Mouse (Mus musculus) heart, embryonic 10.5 days (tissue): ENCODE results near the gene Sptb. TPM values are rescaled to one million over a fixed set of nuclear protein-coding genes. Genes with fewer than 3 reads are reported as not detected.

ENCODE experiments used
- DNase-seq: peaks from one replicate; pipeline ENCODE4 v3.0.0-alpha.2; 2017; ENCODE audit warnings: low spot score
- H3K27ac ChIP-seq: fragments of 300-500 bp; sonication (generic); 2 replicates; pipeline ENCODE4 v1.5.1; 2016; ENCODE audit warnings: mild to moderate bottlenecking
- H3K27me3 ChIP-seq: fragments of 300-500 bp; sonication (generic); 2 replicates; pipeline ENCODE4 v1.6.1; 2016; ENCODE audit warnings: mild to moderate bottlenecking; ENCODE audit not compliant: poor library complexity, insufficient read depth, severe bottlenecking
- H3K36me3 ChIP-seq: fragments of 300-500 bp; sonication (generic); 2 replicates; pipeline ENCODE4 v1.6.1; 2016; ENCODE audit warnings: mild to moderate bottlenecking, moderate library complexity
- H3K4me1 ChIP-seq: fragments of 300-500 bp; sonication (generic); 2 replicates; pipeline ENCODE4 v1.6.1; 2016; ENCODE audit warnings: mild to moderate bottlenecking
- H3K4me3 ChIP-seq: fragments of 300-500 bp; sonication (generic); 2 replicates; pipeline ENCODE4 v1.5.1; 2016; ENCODE audit warnings: mild to moderate bottlenecking, moderate library complexity
- H3K9me3 ChIP-seq: fragments of 300-500 bp; sonication (generic); 2 replicates; pipeline ENCODE4 v1.6.1; 2016; ENCODE audit warnings: mild to moderate bottlenecking, moderate library complexity
- WGBS: fragments of 180-500 bp; shearing (Covaris S2); methylation state at CpG from one replicate; pipeline ENCODE4 v1.1.7; 2016; 5-methylcytosine and 5-hydroxymethylcytosine counted together
- polyA plus RNA-seq: library from polyadenylated mRNA; unstranded; fragments of >200 nt; fragmentation: Nextera tagmentation; extraction: Ambion mirVana; gene quantifications from 2 replicates; pipeline ENCODE4 v1.2.1, GENCODE M21; 2016

Sptb gene
- polyA plus RNA-seq = 11.5 and 17.4 TPM in 2 replicates

DNA sequence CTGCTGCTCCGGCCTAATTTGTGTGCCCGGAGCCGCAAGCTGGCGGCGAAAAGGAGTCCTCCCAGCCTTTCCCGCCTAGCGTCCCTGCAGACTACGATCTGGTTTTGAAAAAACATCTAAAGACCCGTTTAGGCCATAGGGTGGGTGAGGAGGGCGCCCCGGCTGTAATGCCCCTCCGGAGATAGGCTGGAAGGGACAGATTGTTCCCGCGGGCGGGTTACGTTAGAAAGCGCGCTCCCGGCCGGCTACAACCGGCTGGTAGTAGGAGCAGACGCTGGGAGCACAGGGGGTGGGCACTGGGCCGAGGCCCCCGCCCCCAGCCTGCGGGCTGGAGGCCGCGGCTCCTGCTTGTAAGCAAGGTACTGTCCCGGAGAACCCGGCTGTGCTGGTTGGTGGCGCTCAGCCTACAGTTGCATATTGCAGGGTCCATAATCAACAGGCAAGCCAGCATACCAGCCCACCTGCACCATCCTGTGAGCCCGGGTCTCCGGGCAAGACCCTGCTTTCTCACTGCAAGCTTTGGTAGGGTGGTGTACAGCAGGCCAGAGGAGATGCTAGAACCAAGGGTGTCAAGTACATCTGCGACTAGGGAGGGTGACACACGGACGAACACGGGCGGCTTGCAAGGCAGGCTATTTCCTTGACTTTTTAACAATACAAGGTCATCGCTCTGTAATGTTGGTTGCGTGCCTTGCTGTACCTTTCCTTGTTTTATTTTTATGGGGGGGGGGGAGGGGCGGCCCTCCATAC is at the start of gene Sptb:
Sptb (minus strand) TSS at position 197 of the 750 bp plus-strand sequence.
- H3K27ac ChIP-seq = peak within 1 kb of the TSS; percentile 94
- peaks cover 68% of the 10 kb centered on the region for H3K27me3 ChIP-seq
- peaks cover 29% of the 10 kb centered on the region for H3K4me1 ChIP-seq
- H3K36me3 ChIP-seq = no peaks in the 10 kb centered on the region
- H3K9me3 ChIP-seq = no peaks in the 10 kb centered on the region
- H3K4me3 ChIP-seq = peak within 1 kb of the TSS; percentile 89
- DNase-seq = peak; percentile 87
- WGBS = under 1% methylated on average over 40 of the region's 40 CpGs

- H3K27ac ChIP-seq = no peak overlapping the region
- H3K4me1 ChIP-seq = no peaks in the 10 kb centered on the region
- H3K27me3 ChIP-seq = no peaks in the 10 kb centered on the region
- no peaks in the 10 kb centered on the region for H3K9me3 ChIP-seq
- no peak for DNase-seq
- no peaks in the 10 kb centered on the region; the same call in 1 of the 2 replicates for H3K36me3 ChIP-seq
- no peak overlapping the region for H3K4me3 ChIP-seq
- 39% methylated on average over 14 of the region's 14 CpGs for WGBS
Measured at GRCm38 (mm10) chr12:76752652-76753318, 42.4 kb upstream of the Sptb start.

DNA sequence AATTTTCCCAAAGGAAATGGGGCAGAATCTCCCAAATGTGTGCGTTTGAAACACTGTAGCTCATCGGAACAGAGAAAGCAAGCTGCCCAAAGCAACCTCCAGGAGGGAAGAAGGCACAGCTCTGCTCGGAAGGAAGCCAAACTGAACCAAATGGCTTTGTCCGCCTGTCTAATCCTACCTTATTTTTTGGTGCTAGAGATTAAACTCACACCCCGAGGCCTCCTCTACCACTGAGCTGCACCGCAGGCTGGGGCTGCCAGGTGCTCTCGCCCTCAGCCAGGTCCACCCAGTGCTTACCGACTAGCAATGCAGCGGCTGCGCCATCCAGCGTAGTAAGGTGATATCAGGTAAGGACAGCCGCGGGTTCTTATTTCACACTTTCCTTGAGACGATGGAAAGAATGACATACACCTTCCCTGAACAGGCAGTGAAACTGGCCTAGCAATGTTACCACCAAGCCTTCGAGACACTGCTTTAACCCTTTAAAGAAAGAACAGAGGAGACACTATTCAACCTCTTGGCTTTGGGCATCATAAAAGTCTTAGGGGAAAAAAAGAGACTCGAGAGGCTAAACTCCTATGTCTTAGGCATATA is 40.6 kb upstream of the Sptb start:
- Histone ChIP-seq H3K36me3 (no peaks in the 10 kb centered on the region; the same call in 1 of the 2 replicates), H3K9me3 (no peaks in the 10 kb centered on the region), H3K4me3 (no peak overlapping the region), H3K27ac (no peak overlapping the region), H3K27me3 (no peaks in the 10 kb centered on the region), H3K4me1 (no peaks in the 10 kb centered on the region)
- WGBS = 77% methylated on average over 16 of the region's 16 CpGs
- no peak for DNase-seq

DNA sequence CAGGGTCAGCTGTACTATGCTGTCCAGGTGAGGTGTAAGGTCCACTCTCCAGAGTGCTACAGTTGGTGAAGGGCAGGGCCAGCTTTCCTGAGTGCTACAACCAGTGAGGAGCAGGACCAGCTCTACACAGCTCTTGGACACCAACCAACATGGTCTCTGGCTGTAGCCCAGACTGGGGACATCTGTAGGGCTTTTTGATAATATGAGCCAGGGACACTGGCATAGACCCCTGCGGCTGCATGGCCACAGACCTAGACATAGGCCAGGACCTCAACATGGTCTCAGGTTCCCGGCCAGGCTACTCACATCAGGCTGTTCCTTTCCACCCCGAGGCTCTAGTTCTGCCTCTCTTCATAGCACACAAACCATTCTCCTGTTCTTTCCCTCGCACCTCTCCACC is 17.6 kb upstream of the Sptb start:
- no peaks in the 10 kb centered on the region for H3K9me3 ChIP-seq
- H3K4me3 ChIP-seq = no peak overlapping the region
- H3K27me3 ChIP-seq = no peaks in the 10 kb centered on the region
- no peaks in the 10 kb centered on the region for H3K4me1 ChIP-seq
- 86% methylated on average over 4 of the region's 4 CpGs for WGBS
- H3K27ac ChIP-seq = no peak overlapping the region
- no peaks in the 10 kb centered on the region for H3K36me3 ChIP-seq
- DNase-seq = no peak

GRCm38 (mm10) chr12:76722026-76722425 is 11.7 kb upstream of the Sptb start:
- whole genome bisulfite sequencing = 79% methylated on average over 3 of the region's 3 CpGs
- Histone ChIP-seq H3K4me3 (no peak overlapping the region), H3K27me3 (no peaks in the 10 kb centered on the region), H3K27ac (no peak overlapping the region), H3K9me3 (no peaks in the 10 kb centered on the region), H3K4me1 (no peaks in the 10 kb centered on the region), H3K36me3 (no peaks in the 10 kb centered on the region)
- no peak for DNase-seq

- no peak for DNase-seq
- H3K27ac ChIP-seq = no peak overlapping the region
- no peaks in the 10 kb centered on the region for H3K36me3 ChIP-seq
- H3K27me3 ChIP-seq = no peaks in the 10 kb centered on the region
- H3K4me1 ChIP-seq = no peaks in the 10 kb centered on the region
- H3K9me3 ChIP-seq = no peaks in the 10 kb centered on the region
- H3K4me3 ChIP-seq = no peak overlapping the region
Measured at GRCm38 (mm10) chr12:76720572-76720971, 10.2 kb upstream of the Sptb start.

DNA sequence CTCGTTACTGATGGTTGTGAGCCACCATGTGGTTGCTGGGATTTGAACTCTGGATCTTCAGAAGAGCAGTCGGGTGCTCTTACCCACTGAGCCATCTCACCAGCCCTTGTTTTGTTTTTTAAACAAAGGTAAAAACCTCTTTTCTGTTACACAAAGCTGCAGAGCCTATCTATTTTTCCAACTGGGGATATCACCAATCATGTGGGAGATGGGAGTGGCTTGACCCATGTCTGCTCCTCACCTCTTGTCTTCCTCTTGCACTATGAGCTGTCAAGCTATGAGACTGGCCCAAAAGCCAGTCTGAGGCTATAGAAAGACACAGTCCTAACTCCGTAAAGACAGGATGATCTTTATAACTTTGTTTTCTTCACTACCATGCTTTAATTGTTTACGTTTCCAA is 8.0 kb upstream of the Sptb start:
- Histone ChIP-seq H3K36me3 (no peaks in the 10 kb centered on the region), H3K27me3 (peaks cover 5% of the 10 kb centered on the region; the same call in 1 of the 2 replicates), H3K27ac (no peak overlapping the region), H3K9me3 (no peaks in the 10 kb centered on the region), H3K4me1 (no peaks in the 10 kb centered on the region), H3K4me3 (no peak overlapping the region)
- DNase-seq = no peak
- 80% methylated on average over 4 of the region's 4 CpGs for WGBS

GRCm38 (mm10) chr12:76709795-76710350 is 474 bp downstream of the Sptb start:
- peaks cover 68% of the 10 kb centered on the region for H3K27me3 ChIP-seq
- H3K4me1 ChIP-seq = peaks cover 30% of the 10 kb centered on the region
- peak overlapping the region; percentile 94 for H3K27ac ChIP-seq
- H3K9me3 ChIP-seq = no peaks in the 10 kb centered on the region
- H3K4me3 ChIP-seq = peak overlapping the region; percentile 89
- WGBS = 1% methylated on average over 48 of the region's 55 CpGs
- peak; percentile 94 for DNase-seq
- H3K36me3 ChIP-seq = no peaks in the 10 kb centered on the region

- H3K4me1 ChIP-seq = peaks cover 30% of the 10 kb centered on the region
- no peaks in the 10 kb centered on the region for H3K36me3 ChIP-seq
- no peaks in the 10 kb centered on the region for H3K9me3 ChIP-seq
- H3K27ac ChIP-seq = peak overlapping the region; percentile 94
- H3K4me3 ChIP-seq = peak overlapping the region; percentile 89
- 4% methylated on average over 24 of the region's 34 CpGs for WGBS
- no peak for DNase-seq
- H3K27me3 ChIP-seq = peaks cover 73% of the 10 kb centered on the region
Measured at GRCm38 (mm10) chr12:76708956-76709794, 1.2 kb downstream of the Sptb start.

DNA sequence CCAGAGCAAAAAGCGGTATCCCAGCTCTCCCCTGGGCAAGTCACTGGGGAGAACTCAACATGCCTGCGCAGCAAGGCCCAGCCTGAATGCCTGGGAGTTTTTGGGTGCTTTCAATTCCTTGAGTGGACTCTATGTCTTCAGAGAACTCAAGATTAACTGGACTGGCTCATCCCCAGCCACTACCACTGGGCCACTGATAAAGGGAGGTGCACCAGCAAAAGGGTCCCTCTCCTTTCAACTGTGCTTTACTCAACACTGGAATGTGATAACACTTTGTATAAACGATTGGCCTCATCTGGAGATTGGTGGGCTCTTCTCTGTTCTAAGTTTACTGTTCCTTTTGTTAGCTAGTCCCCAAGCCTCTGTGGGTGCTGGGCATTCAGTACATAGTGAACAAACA is 2.2 kb downstream of the Sptb start:
- H3K4me1 ChIP-seq = peaks cover 30% of the 10 kb centered on the region
- H3K27me3 ChIP-seq = peaks cover 66% of the 10 kb centered on the region
- peak overlapping the region; percentile 94; the same call in 1 of the 2 replicates for H3K27ac ChIP-seq
- no peak for DNase-seq
- no peaks in the 10 kb centered on the region for H3K9me3 ChIP-seq
- H3K36me3 ChIP-seq = no peaks in the 10 kb centered on the region
- 52% methylated on average over 3 of the region's 3 CpGs for WGBS
- H3K4me3 ChIP-seq = peak overlapping the region; percentile 89

GRCm38 (mm10) chr12:76696380-76696935 is 13.9 kb downstream of the Sptb start:
- WGBS = 82% methylated on average over 13 of the region's 13 CpGs
- no peaks in the 10 kb centered on the region for H3K36me3 ChIP-seq
- H3K4me1 ChIP-seq = peaks cover 14% of the 10 kb centered on the region
- H3K4me3 ChIP-seq = no peak overlapping the region
- H3K9me3 ChIP-seq = no peaks in the 10 kb centered on the region
- H3K27ac ChIP-seq = no peak overlapping the region
- peak; percentile 66 for DNase-seq
- H3K27me3 ChIP-seq = no peaks in the 10 kb centered on the region

GRCm38 (mm10) chr12:76695773-76696172 is 14.6 kb downstream of the Sptb start:
- no peaks in the 10 kb centered on the region for H3K36me3 ChIP-seq
- peak; percentile 66 for DNase-seq
- WGBS = 61% methylated on average over 5 of the region's 5 CpGs
- H3K27ac ChIP-seq = no peak overlapping the region
- no peaks in the 10 kb centered on the region for H3K9me3 ChIP-seq
- H3K4me1 ChIP-seq = peaks cover 14% of the 10 kb centered on the region
- no peaks in the 10 kb centered on the region for H3K27me3 ChIP-seq
- H3K4me3 ChIP-seq = no peak overlapping the region
